Comparison of ENCODE assay signal across 8 mouse cellular contexts in genomic region chr4:34958155-34959028, GRCm38 (mm10).
A peak's percentile ranks its signal among the peaks of the same experiment; 100 is the strongest.
DNase-seq lines count a peak whose midpoint lies in the region; ATAC-seq and TF ChIP-seq lines count a peak whose summit lies in the region.

No protein-coding gene starts in this region.

- no peaks in the 10 kb centered on the region for H3K27me3 ChIP-seq in ES-Bruce4 (ENCODE audit: control insufficient read depth, insufficient read depth, low read length, poor library complexity, severe bottlenecking)
- peaks cover 3% of the 10 kb centered on the region; the same call in 1 of the 2 replicates for H3K27me3 ChIP-seq in heart, embryonic 15.5 days
- H3K27me3 ChIP-seq in midbrain, embryonic 10.5 days (ENCODE audit: low read depth, poor library complexity, severe bottlenecking): no peaks in the 10 kb centered on the region
- no peaks in the 10 kb centered on the region for H3K27me3 ChIP-seq in stomach, embryonic 16.5 days (ENCODE audit: control insufficient read depth, insufficient read depth, low read length)

- TF ChIP-seq CTCF in ES-Bruce4 (IDR thresholded peaks at IDR 0.05; ENCODE audit: low read depth, low read length): peak; percentile 38

- TF ChIP-seq POLR2A in ES-Bruce4 (IDR thresholded peaks at IDR 0.05; ENCODE audit: insufficient read depth, low read length): no peak

- WGBS in heart, embryonic 15.5 days: 43% methylated on average over 12 of the region's 12 CpGs
- 47% methylated on average over 12 of the region's 12 CpGs for WGBS in midbrain, embryonic 10.5 days
- 34% methylated on average over 12 of the region's 12 CpGs for WGBS in stomach, embryonic 16.5 days

- peak; percentile 25 for DNase-seq in gastrocnemius, postnatal 25 days
- DNase-seq in gastrocnemius, adult 8-10 months (ENCODE audit: low spot score in 2 of 2): no peak
- peak; percentile 63 to 70 for DNase-seq in cerebellum, postnatal 14 days
- DNase-seq in kidney, postnatal 10 days: peak; percentile 68
- peak; percentile 56 for DNase-seq in midbrain, embryonic 10.5 days (ENCODE audit: low spot score)

- no peak for TF ChIP-seq EP300 in ES-Bruce4 (IDR thresholded peaks at IDR 0.05; ENCODE audit: insufficient read depth, low read depth, low read length)

- ATAC-seq in heart, embryonic 15.5 days (replicated peaks; ENCODE audit: insufficient number of reproducible peaks, insufficient read depth, low FRiP score, low read depth): 0 out of 2 replicates have a peak, but pooled peaks have one; percentile 13
- peak; percentile 70; the same call in 1 of the 2 replicates for ATAC-seq in stomach, embryonic 16.5 days (ENCODE audit: insufficient read depth, low FRiP score)

- no peak overlapping the region for H3K4me3 ChIP-seq in ES-Bruce4 (ENCODE audit: low read depth, low read length)
- H3K4me3 ChIP-seq in heart, embryonic 15.5 days: no peak overlapping the region
- H3K4me3 ChIP-seq in midbrain, embryonic 10.5 days: no peak overlapping the region
- no peak overlapping the region for H3K4me3 ChIP-seq in stomach, embryonic 16.5 days (replicated peaks; ENCODE audit: low read length)

- no peak overlapping the region for H3K4me2 ChIP-seq in heart, embryonic 15.5 days
- H3K4me2 ChIP-seq in stomach, embryonic 16.5 days (ENCODE audit: low read depth, low read length): no peak overlapping the region

- no peaks in the 10 kb centered on the region for H3K9me3 ChIP-seq in ES-Bruce4 (replicated peaks; ENCODE audit: control insufficient read depth, insufficient read depth, low read length, poor library complexity, severe bottlenecking)
- H3K9me3 ChIP-seq in heart, embryonic 15.5 days (replicated peaks): no peaks in the 10 kb centered on the region
- no peaks in the 10 kb centered on the region for H3K9me3 ChIP-seq in midbrain, embryonic 10.5 days (replicated peaks)
- H3K9me3 ChIP-seq in stomach, embryonic 16.5 days (replicated peaks; ENCODE audit: control insufficient read depth, low read length): no peaks in the 10 kb centered on the region

- no peak overlapping the region for H3K9ac ChIP-seq in ES-Bruce4 (ENCODE audit: low read depth, poor library complexity, severe bottlenecking)
- H3K9ac ChIP-seq in heart, embryonic 15.5 days: no peak overlapping the region
- no peak overlapping the region for H3K9ac ChIP-seq in stomach, embryonic 16.5 days (ENCODE audit: low read length)

- H3K27ac ChIP-seq in ES-Bruce4 (ENCODE audit: insufficient read depth, low read length): no peak overlapping the region
- H3K27ac ChIP-seq in heart, embryonic 15.5 days: no peak overlapping the region
- no peak overlapping the region for H3K27ac ChIP-seq in midbrain, embryonic 10.5 days (replicated peaks)
- no peak overlapping the region for H3K27ac ChIP-seq in stomach, embryonic 16.5 days (ENCODE audit: low read length)

- H3K4me1 ChIP-seq in ES-Bruce4 (ENCODE audit: control insufficient read depth, insufficient read depth, low read length): no peaks in the 10 kb centered on the region
- no peaks in the 10 kb centered on the region for H3K4me1 ChIP-seq in heart, embryonic 15.5 days (replicated peaks)
- H3K4me1 ChIP-seq in midbrain, embryonic 10.5 days: peaks cover 6% of the 10 kb centered on the region
- peaks cover 3% of the 10 kb centered on the region; the same call in 1 of the 2 replicates for H3K4me1 ChIP-seq in stomach, embryonic 16.5 days (ENCODE audit: control insufficient read depth, insufficient read depth, low read length)

- H3K36me3 ChIP-seq in ES-Bruce4 (ENCODE audit: control insufficient read depth, insufficient read depth, low read length, poor library complexity, severe bottlenecking): no peaks in the 10 kb centered on the region
- no peaks in the 10 kb centered on the region for H3K36me3 ChIP-seq in heart, embryonic 15.5 days
- peaks cover 4% of the 10 kb centered on the region for H3K36me3 ChIP-seq in midbrain, embryonic 10.5 days
- no peaks in the 10 kb centered on the region for H3K36me3 ChIP-seq in stomach, embryonic 16.5 days (ENCODE audit: control insufficient read depth, insufficient read depth, low read length)

Comparison
In these comparisons a context has a peak if more than half of its experiments do, and no peak if none do; other contexts are left out.
1. DNase-seq: peak in gastrocnemius, postnatal 25 days (single experiment), cerebellum, postnatal 14 days (2 of 2), kidney, postnatal 10 days (single experiment) and midbrain, embryonic 10.5 days (single experiment); none in gastrocnemius, adult 8-10 months (0 of 2).